Mouse (Mus musculus): ENCODE measurements around the gene Tfdp1.

Gene Tfdp1

GRCm38 (mm10) chr8:13353155-13353833 is 14.7 kb downstream of the Tfdp1 start:
- peak; percentile 66 for DNase-seq (ENCODE audit: low spot score)

GRCm38 (mm10) chr8:13353883-13354282 is 15.3 kb downstream of the Tfdp1 start:
- no peak for DNase-seq (ENCODE audit: low spot score)

- DNase-seq (ENCODE audit: low spot score) = no peak
Observed at GRCm38 (mm10) chr8:13356221-13356620, 17.7 kb downstream of the Tfdp1 start.

- DNase-seq (ENCODE audit: low spot score) = no peak
Observed at GRCm38 (mm10) chr8:13356681-13357080, 18.1 kb downstream of the Tfdp1 start.

- DNase-seq (ENCODE audit: low spot score) = no peak
Observed at GRCm38 (mm10) chr8:13360213-13360612, 21.7 kb downstream of the Tfdp1 start.

- DNase-seq (ENCODE audit: low spot score) = no peak
Observed at GRCm38 (mm10) chr8:13361865-13362264, 23.3 kb downstream of the Tfdp1 start.

GRCm38 (mm10) chr8:13373151-13373662 is 34.7 kb downstream of the Tfdp1 start:
- no peak for DNase-seq (ENCODE audit: low spot score)

- no peak for DNase-seq (ENCODE audit: low spot score)
Observed at GRCm38 (mm10) chr8:13381630-13382029, 43.1 kb downstream of the Tfdp1 start.

- DNase-seq (ENCODE audit: low spot score) = no peak
Observed at GRCm38 (mm10) chr8:13382536-13382935, 44.0 kb downstream of the Tfdp1 start.

GRCm38 (mm10) chr8:13382999-13383398 is 44.4 kb downstream of the Tfdp1 start:
- no peak for DNase-seq (ENCODE audit: low spot score)

- DNase-seq (ENCODE audit: low spot score) = no peak
Observed at GRCm38 (mm10) chr8:13386366-13386765, 47.8 kb downstream of the Tfdp1 start.

GRCm38 (mm10) chr8:13387728-13388127 is 49.2 kb downstream of the Tfdp1 start:
- DNase-seq (ENCODE audit: low spot score) = no peak

GRCm38 (mm10) chr8:13388744-13389143 is 50.2 kb downstream of the Tfdp1 start:
- DNase-seq (ENCODE audit: low spot score) = no peak

- no peak for DNase-seq (ENCODE audit: low spot score)
Observed at GRCm38 (mm10) chr8:13393869-13394268, 55.3 kb downstream of the Tfdp1 start.

GRCm38 (mm10) chr8:13396725-13397124 is 58.2 kb downstream of the Tfdp1 start, which contains the start of gene Atp4b:
Gene Atp4b (minus strand): TSS chr8:13396825.
- no peak for DNase-seq (ENCODE audit: low spot score)

GRCm38 (mm10) chr8:13403517-13403916 is 65.0 kb downstream of the Tfdp1 start:
- DNase-seq (ENCODE audit: low spot score) = no peak

GRCm38 (mm10) chr8:13404666-13405131 is 66.1 kb downstream of the Tfdp1 start, which contains the start of gene Grk1:
Gene Grk1 (plus strand): TSS chr8:13405081.
- DNase-seq (ENCODE audit: low spot score) = no peak

- no peak for DNase-seq (ENCODE audit: low spot score)
Observed at GRCm38 (mm10) chr8:13406011-13406410, 67.5 kb downstream of the Tfdp1 start.

GRCm38 (mm10) chr8:13411597-13411996 is 73.0 kb downstream of the Tfdp1 start:
- DNase-seq (ENCODE audit: low spot score) = no peak

GRCm38 (mm10) chr8:13412891-13413558 is 74.5 kb downstream of the Tfdp1 start:
- no peak for DNase-seq (ENCODE audit: low spot score)

- no peak for DNase-seq (ENCODE audit: low spot score)
Observed at GRCm38 (mm10) chr8:13413823-13414390, 75.4 kb downstream of the Tfdp1 start.

GRCm38 (mm10) chr8:13415879-13416278 is 77.3 kb downstream of the Tfdp1 start:
- DNase-seq (ENCODE audit: low spot score) = no peak

GRCm38 (mm10) chr8:13419111-13419639 is 80.6 kb downstream of the Tfdp1 start:
- DNase-seq (ENCODE audit: low spot score) = no peak
